Mouse (Mus musculus) CH12.LX (cell line): Measurements from ENCODE around the gene Ccdc50. TPM values are rescaled to one million over a fixed set of nuclear protein-coding genes. Genes with fewer than 3 reads are reported as not detected.

Source experiments
- DNase-seq: peaks from one replicate; pipeline ENCODE4 v3.0.0-alpha.2; 2013; ENCODE audit errors: extremely low read depth
- H3K27ac ChIP-seq: 2 replicates; pipeline ENCODE4 v1.5.1; 2012; ENCODE audit warnings: low read depth, mild to moderate bottlenecking, control low read depth, moderate library complexity; ENCODE audit not compliant: insufficient read depth
- H3K27me3 ChIP-seq: replicated peaks from 2 replicates; pipeline ENCODE3; 2012; ENCODE audit warnings: inconsistent platforms
- H3K36me3 ChIP-seq, 2 experiments: replicated peaks in 1 of 2; 2 replicates each; pipeline versions ENCODE3 to v1.6.1; 2012; ENCODE audit warnings: inconsistent platforms in 1 of 2, low read length in 1 of 2, mild to moderate bottlenecking in 1 of 2, mixed read lengths in 1 of 2, moderate library complexity in 1 of 2; ENCODE audit not compliant: control insufficient read depth in 1 of 2, insufficient read depth in 1 of 2
- H3K4me1 ChIP-seq, 2 experiments: 2 replicates each; pipeline ENCODE4 v1.6.1; 2012; ENCODE audit warnings: inconsistent platforms in 1 of 2, moderate library complexity in 1 of 2; ENCODE audit not compliant: insufficient read depth in 2 of 2, control insufficient read depth in 1 of 2
- H3K4me2 ChIP-seq: 2 replicates; pipeline ENCODE4 v1.6.1; 2012; ENCODE audit warnings: low read depth, mild to moderate bottlenecking, control low read depth; ENCODE audit not compliant: poor library complexity, insufficient read depth, severe bottlenecking
- H3K4me3 ChIP-seq, 3 experiments: fragments of 150-350 bp in 1 of 3; sonication (generic) in 1 of 3; replicated peaks in 1 of 3; 2 replicates each; pipeline versions ENCODE3 to v1.5.1; 2011 to 2012; ENCODE audit warnings: low read depth in 2 of 3, low read length in 2 of 3, mild to moderate bottlenecking in 2 of 3, moderate library complexity in 2 of 3, control low read depth in 1 of 3, improper control_type of control experiment in 1 of 3, inconsistent platforms in 1 of 3, mixed read lengths in 1 of 3; ENCODE audit not compliant: poor library complexity in 1 of 3
- H3K79me2 ChIP-seq: replicated peaks from 2 replicates; pipeline ENCODE4 v1.6.1; 2012; ENCODE audit warnings: mild to moderate bottlenecking, moderate library complexity; ENCODE audit not compliant: control insufficient read depth, poor library complexity, insufficient read depth, severe bottlenecking; ENCODE audit errors: extremely low read depth
- H3K9ac ChIP-seq: 2 replicates; pipeline ENCODE4 v1.6.1; 2012; ENCODE audit warnings: low read depth, mild to moderate bottlenecking, control low read depth, moderate library complexity; ENCODE audit not compliant: insufficient read depth
- H3K9me3 ChIP-seq: replicated peaks from 2 replicates; pipeline ENCODE3; 2012; ENCODE audit warnings: low read length, inconsistent platforms, mixed read lengths
- BHLHE40 ChIP-seq: IDR thresholded peaks from 2 replicates; pipeline ENCODE4 v1.6.1; 2011; ENCODE audit warnings: mild to moderate bottlenecking, low read depth, low read length, improper control_type of control experiment
- CHD1 ChIP-seq: IDR thresholded peaks from 2 replicates; pipeline ENCODE4 v1.6.1; 2012; ENCODE audit warnings: low read depth, low read length, improper control_type of control experiment, inconsistent platforms
- CTCF ChIP-seq, 2 experiments: IDR thresholded peaks in 1 of 2; conservative IDR thresholded peaks in 1 of 2; 2 replicates each; pipeline ENCODE4 v1.5.1; 2011 to 2012; ENCODE audit warnings: low read depth in 2 of 2, low read length in 2 of 2, improper control_type of control experiment in 1 of 2, inconsistent platforms in 1 of 2, mild to moderate bottlenecking in 1 of 2, moderate library complexity in 1 of 2
- ELF1 ChIP-seq: IDR thresholded peaks from 2 replicates; pipeline ENCODE4 v1.6.1; 2014; ENCODE audit warnings: low read depth, mild to moderate bottlenecking, inconsistent platforms, low read length, improper control_type of control experiment
- ETS1 ChIP-seq: conservative IDR thresholded peaks from 2 replicates; pipeline ENCODE4 v1.6.1; 2012; ENCODE audit warnings: low read depth, mild to moderate bottlenecking, inconsistent platforms, low read length, improper control_type of control experiment, moderate library complexity
- HCFC1 ChIP-seq: IDR thresholded peaks from 2 replicates; pipeline ENCODE4 v1.6.1; 2012; ENCODE audit warnings: low read depth, mild to moderate bottlenecking, inconsistent platforms, low read length, improper control_type of control experiment
- JUN ChIP-seq: IDR thresholded peaks from 2 replicates; pipeline ENCODE4 v1.6.1; 2011; ENCODE audit warnings: low read depth, mild to moderate bottlenecking, low read length, improper control_type of control experiment, moderate library complexity; ENCODE audit not compliant: insufficient read depth
- KAT2A ChIP-seq: IDR thresholded peaks from 2 replicates; pipeline ENCODE4 v1.6.1; 2012; ENCODE audit warnings: low read length, improper control_type of control experiment, inconsistent platforms; ENCODE audit not compliant: insufficient replicate concordance
- MAFK ChIP-seq: IDR thresholded peaks from 2 replicates; pipeline ENCODE4 v1.6.1; 2011; ENCODE audit warnings: low read length, improper control_type of control experiment; ENCODE audit not compliant: insufficient replicate concordance
- MAZ ChIP-seq: IDR thresholded peaks from 2 replicates; pipeline ENCODE4 v1.6.1; 2012; ENCODE audit warnings: low read depth, mild to moderate bottlenecking, inconsistent platforms, low read length, improper control_type of control experiment, moderate library complexity
- NELFE ChIP-seq: IDR thresholded peaks from 2 replicates; pipeline ENCODE4 v1.6.1; 2011; ENCODE audit warnings: low read depth, low read length, improper control_type of control experiment
- NRF1 ChIP-seq: IDR thresholded peaks from 2 replicates; pipeline ENCODE4 v1.6.1; 2014; ENCODE audit warnings: low read depth, mild to moderate bottlenecking, inconsistent platforms, low read length, improper control_type of control experiment, moderate library complexity
- PAX5 ChIP-seq: IDR thresholded peaks from 2 replicates; pipeline ENCODE4 v1.6.1; 2012; ENCODE audit warnings: low read length, inconsistent platforms, mixed read lengths
- POLR2A ChIP-seq: IDR thresholded peaks from 2 replicates; pipeline ENCODE4 v1.6.1; 2011; ENCODE audit warnings: low read depth, mild to moderate bottlenecking, improper control_type of control experiment, low read length
- POLR2AphosphoS2 ChIP-seq: IDR thresholded peaks from 2 replicates; pipeline ENCODE4 v1.6.1; 2011; ENCODE audit warnings: low read depth, low read length, improper control_type of control experiment
- RAD21 ChIP-seq: IDR thresholded peaks from 2 replicates; pipeline ENCODE4 v1.6.1; 2011; ENCODE audit warnings: low read depth, mild to moderate bottlenecking, low read length, improper control_type of control experiment, moderate library complexity
- RCOR1 ChIP-seq: conservative IDR thresholded peaks from 2 replicates; pipeline ENCODE4 v1.6.1; 2012; ENCODE audit warnings: low read depth, mild to moderate bottlenecking, inconsistent platforms, low read length, improper control_type of control experiment
- SIN3A ChIP-seq: IDR thresholded peaks from 2 replicates; pipeline ENCODE4 v1.6.1; 2012; ENCODE audit warnings: low read length, improper control_type of control experiment, inconsistent platforms
- TBP ChIP-seq: conservative IDR thresholded peaks from 2 replicates; pipeline ENCODE4 v1.6.1; 2011; ENCODE audit warnings: low read depth, low read length, improper control_type of control experiment
- USF1 ChIP-seq: IDR thresholded peaks from 2 replicates; pipeline ENCODE4 v1.6.1; 2014; ENCODE audit warnings: low read depth, mild to moderate bottlenecking, inconsistent platforms, low read length, improper control_type of control experiment
- ZC3H11A ChIP-seq: IDR thresholded peaks from 2 replicates; pipeline ENCODE4 v1.6.1; 2012; ENCODE audit warnings: low read depth, mild to moderate bottlenecking, inconsistent platforms, low read length, improper control_type of control experiment
- ZMIZ1 ChIP-seq: IDR thresholded peaks from 2 replicates; pipeline ENCODE4 v1.6.1; 2012; ENCODE audit warnings: low read depth, mild to moderate bottlenecking, inconsistent platforms, low read length, improper control_type of control experiment
- ZNF384 ChIP-seq: IDR thresholded peaks from 2 replicates; pipeline ENCODE4 v1.6.1; 2012; ENCODE audit warnings: low read depth, low read length, improper control_type of control experiment, inconsistent platforms
- dilution Hi-C: fragments of 300-500 bp; cut with MboI; formaldehyde crosslinking; loops from 2 replicates; pipeline ENCODE4 v1.14.3; 2020; ENCODE audit warnings: low sequenced_read_pairs; ENCODE audit not compliant: extremely low pct_unique_long_range_greater_than_20kb, extremely low pct_ligation_motif_present
- in situ Hi-C: fragments of 300-500 bp; cut with MboI; formaldehyde crosslinking; loops from 3 replicates; pipeline ENCODE4 v1.14.3; 2019; ENCODE audit warnings: low sequenced_read_pairs, low pct_ligation_motif_present, low pct_unique_long_range_greater_than_20kb, mixed read lengths
- polyA plus RNA-seq: library from polyadenylated mRNA; unstranded; fragments of >175 nt; gene quantifications from 2 replicates; pipeline ENCODE4 v1.2.1, GENCODE M21; 2012; ENCODE audit warnings: low read depth; ENCODE audit not compliant: insufficient read length
- total RNA-seq, 2 experiments: library from RNA; depleted of rRNA; stranded (reverse); fragments of 300-350 nt in 1 of 2; fragments of >200 nt in 1 of 2; gene quantifications; 2 replicates each; pipeline ENCODE4 v1.2.3; 2012 to 2014

Gene Ccdc50
- total and polyA plus RNA-seq, 3 experiments: 203 to 261 (median 243) TPM

- no peak for TF ChIP-seq ELF1
- no peak for TF ChIP-seq KAT2A
- TF ChIP-seq JUN: 0 out of 2 replicates have a peak, but pooled peaks have one; percentile 14
- no peak; the same call in 1 of the 2 replicates for TF ChIP-seq SIN3A
Observed at GRCm38 (mm10) chr16:27374139-27374538, 14.5 kb upstream of the Ccdc50 start (continued).

GRCm38 (mm10) chr16:27375318-27375717 is 13.4 kb upstream of the Ccdc50 start:
- H3K79me2 ChIP-seq: no peaks in the 10 kb centered on the region
- H3K4me2 ChIP-seq: no peak overlapping the region
- peaks cover 6% of the 10 kb centered on the region for H3K9me3 ChIP-seq
- dilution Hi-C loops: no loop called here
- H3K36me3 ChIP-seq: no peaks in the 10 kb centered on the region
- in situ Hi-C loops: no loop called here
- no peaks in the 10 kb centered on the region for H3K27me3 ChIP-seq
- H3K4me1 ChIP-seq: peaks cover 11 to 31% of the 10 kb centered on the region in 2 experiments; a peak in 3 of 4 replicates
- TF ChIP-seq PAX5 (no peak), MAFK (no peak), BHLHE40 (no peak), CTCF (conservative IDR thresholded peaks at IDR 0.05 in 1 of 2, IDR thresholded peaks at IDR 0.05 in 1 of 2; ENCODE audit: low read depth in 2 of 2, low read length in 2 of 2) (no peak), USF1 (no peak), RCOR1 (no peak), CHD1 (no peak), ZMIZ1 (no peak), RAD21 (no peak), NRF1 (no peak), MAZ (no peak)
- DNase-seq: no peak
- no peak overlapping the region for H3K27ac ChIP-seq
- H3K9ac ChIP-seq: no peak overlapping the region
- H3K4me3 ChIP-seq: no peak overlapping the region

- no peak overlapping the region for H3K4me3 ChIP-seq
- H3K9me3 ChIP-seq: peaks cover 6% of the 10 kb centered on the region
- in situ Hi-C loops (no loop called here), dilution Hi-C loops (no loop called here)
- H3K9ac ChIP-seq: peak overlapping the region; percentile 0; the same call in 1 of the 2 replicates
- TF ChIP-seq NELFE (no peak), TBP (no peak), HCFC1 (no peak), POLR2A (no peak), KAT2A (no peak), PAX5 (no peak), ETS1 (no peak), SIN3A (no peak), ZC3H11A (no peak), POLR2AphosphoS2 (no peak), ELF1 (no peak), JUN (no peak), ZNF384 (no peak)
- H3K4me1 ChIP-seq: peaks cover 11 to 31% of the 10 kb centered on the region in 2 experiments; a peak in 3 of 4 replicates
- H3K36me3 ChIP-seq: no peaks in the 10 kb centered on the region
- no peak for DNase-seq
- H3K79me2 ChIP-seq: no peaks in the 10 kb centered on the region
- no peaks in the 10 kb centered on the region for H3K27me3 ChIP-seq
- H3K4me2 ChIP-seq: no peak overlapping the region
- no peak overlapping the region for H3K27ac ChIP-seq
Observed at GRCm38 (mm10) chr16:27376556-27376955, 12.1 kb upstream of the Ccdc50 start.
